ENCODE assay signal across 29 mouse cellular contexts in the genomic region with DNA sequence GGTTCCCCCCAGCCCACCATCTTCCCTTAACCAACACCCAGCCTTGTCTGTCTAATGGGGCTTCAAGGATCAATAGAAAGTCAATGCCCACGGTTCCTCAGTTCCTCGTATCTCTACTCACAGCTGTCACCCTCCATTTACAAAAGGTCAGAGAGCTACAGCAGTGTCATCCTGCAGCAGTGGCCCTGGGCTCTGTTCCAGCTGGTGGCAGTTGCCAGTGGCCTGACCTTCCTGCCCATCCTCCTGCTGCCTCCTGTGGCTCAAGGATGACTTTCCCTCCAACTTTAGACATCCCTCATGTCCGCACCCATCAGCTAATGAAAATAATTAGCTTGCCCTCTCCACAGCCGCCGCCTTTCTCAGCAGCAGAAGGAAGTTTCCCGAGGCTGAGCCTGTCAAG.
DNase-seq lines count a peak whose midpoint lies in the region; ATAC-seq lines count a peak whose summit lies in the region.
"Had no signal": no experiment of that assay in that cellular context is flagged by ENCODE, and none has a peak within 500 bp of the region (broad histone marks: within the 10 kb centered on the region; RNA-seq: fewer than 3 reads in every experiment).

No protein-coding gene starts in this region.

- peak; percentile 25 for DNase-seq in embryo, embryonic 10 days (ENCODE audit: low spot score)
- DNase-seq in embryo, embryonic 10.5 days (ENCODE audit: low spot score): no peak
- peak; percentile 93 for DNase-seq in adrenal gland, adult 2 months
- peak; percentile 27 to 47 for DNase-seq in adrenal gland, postnatal 4 days (ENCODE audit: low spot score in 2 of 2)
- no peak for DNase-seq in MN1 (ENCODE audit: low spot score)
- DNase-seq: cerebellum, postnatal 10 days; gastrocnemius, postnatal 36 days; heart, adult 2 months; layer of hippocampus, adult 9-11 months; left cerebral cortex, postnatal 4 days; lung, postnatal 4 days; right cerebral cortex, adult 18-20 months; right cerebral cortex, postnatal 4 days; thymus, adult 18-20 months; thymus, postnatal 36 days had no signal

- H3K4me1 ChIP-seq in megakaryocyte, embryonic 14.5 days: no peaks in the 10 kb centered on the region
- H3K4me1 ChIP-seq: embryonic facial prominence, embryonic 12.5 days; heart, embryonic 13.5 days; intestine, embryonic 15.5 days; liver, embryonic 15.5 days; lung, embryonic 15.5 days; midbrain, embryonic 10.5 days; stomach, embryonic 15.5 days had no signal

- ATAC-seq in megakaryocyte, adult 5-6 weeks (ENCODE audit: poor library complexity, severe bottlenecking): no peak
- ATAC-seq: intestine, embryonic 15.5 days; midbrain, embryonic 16.5 days had no signal

- peaks cover 93% of the 10 kb centered on the region for H3K9me3 ChIP-seq in megakaryocyte, embryonic 14.5 days
- H3K9me3 ChIP-seq: embryonic facial prominence, embryonic 12.5 days; hindbrain, embryonic 15.5 days; intestine, embryonic 15.5 days; limb, embryonic 15.5 days; liver, embryonic 15.5 days; lung, embryonic 15.5 days; midbrain, embryonic 10.5 days; stomach, embryonic 15.5 days had no signal

- H3K4me3 ChIP-seq in megakaryocyte, embryonic 14.5 days (replicated peaks): peak overlapping the region; percentile 50
- H3K4me3 ChIP-seq: embryonic facial prominence, embryonic 12.5 days; heart, adult 2 months; heart, embryonic 13.5 days; hindbrain, embryonic 15.5 days; intestine, embryonic 15.5 days; left cerebral cortex, adult 2 months; limb, embryonic 15.5 days; liver, embryonic 15.5 days; lung, embryonic 15.5 days; midbrain, embryonic 10.5 days; myocyte; stomach, embryonic 15.5 days had no signal

- H3K36me3 ChIP-seq in megakaryocyte, embryonic 14.5 days (replicated peaks; ENCODE audit: low read length): no peaks in the 10 kb centered on the region
- H3K36me3 ChIP-seq: embryonic facial prominence, embryonic 12.5 days; hindbrain, embryonic 15.5 days; intestine, embryonic 15.5 days; limb, embryonic 15.5 days; liver, embryonic 15.5 days; lung, embryonic 15.5 days; midbrain, embryonic 10.5 days; stomach, embryonic 15.5 days had no signal

- no peaks in the 10 kb centered on the region for H3K27me3 ChIP-seq in megakaryocyte, embryonic 14.5 days (replicated peaks)
- H3K27me3 ChIP-seq: embryonic facial prominence, embryonic 12.5 days; heart, embryonic 13.5 days; hindbrain, embryonic 15.5 days; intestine, embryonic 15.5 days; limb, embryonic 15.5 days; liver, embryonic 15.5 days; lung, embryonic 15.5 days; stomach, embryonic 15.5 days had no signal

Comparison
In these comparisons a context has a peak if more than half of its experiments do, and no peak if none do; other contexts are left out.
1. DNase-seq: peak in embryo, embryonic 10 days (single experiment), adrenal gland, adult 2 months (single experiment) and adrenal gland, postnatal 4 days (2 of 2); none in embryo, embryonic 10.5 days (single experiment) and MN1 (single experiment).